8 mouse cellular contexts compared by ENCODE assay signal in genomic region chr3:139859966-139860635, GRCm38 (mm10).
DNase-seq lines count a peak whose midpoint lies in the region; ATAC-seq lines count a peak whose summit lies in the region.

No protein-coding gene starts in this region.

- peak; percentile 31; the same call in 1 of the 2 replicates for ATAC-seq in heart, embryonic 13.5 days (ENCODE audit: extremely low read depth, insufficient number of reproducible peaks, low FRiP score, low TSS enrichment)
- 0 out of 2 replicates have a peak, but pooled peaks have one; percentile 52 for ATAC-seq in hindbrain, embryonic 15.5 days (ENCODE audit: low FRiP score, low read depth)

- no peak for DNase-seq in heart, adult 11 months
- peak; percentile 72 for DNase-seq in embryonic facial prominence, embryonic 10.5 days (ENCODE audit: low spot score)
- DNase-seq in neural tube, embryonic 10.5 days (ENCODE audit: extremely low spot score, low spot score), result peak; percentile 20
- DNase-seq in frontal cortex, postnatal 36 days (ENCODE audit: low spot score in 2 of 2), result no peak
- no peak for DNase-seq in adrenal gland, postnatal 25 days
- DNase-seq in adrenal gland, adult 8-10 months, result no peak

- peak overlapping the region; percentile 7; the same call in 1 of the 2 replicates for H3K4me2 ChIP-seq in heart, embryonic 13.5 days
- H3K4me2 ChIP-seq in hindbrain, embryonic 15.5 days, result no peak overlapping the region

- H3K4me1 ChIP-seq in heart, embryonic 13.5 days, result peaks cover 8% of the 10 kb centered on the region
- H3K4me1 ChIP-seq in embryonic facial prominence, embryonic 10.5 days, result peaks cover 24% of the 10 kb centered on the region
- peaks cover 20% of the 10 kb centered on the region for H3K4me1 ChIP-seq in hindbrain, embryonic 15.5 days (replicated peaks)

- H3K27ac ChIP-seq in heart, embryonic 13.5 days (replicated peaks), result peak overlapping the region; percentile 74
- H3K27ac ChIP-seq in embryonic facial prominence, embryonic 10.5 days (replicated peaks), result peak overlapping the region; percentile 86
- peak overlapping the region; percentile 26; the same call in 1 of the 2 replicates for H3K27ac ChIP-seq in hindbrain, embryonic 15.5 days (replicated peaks)

- no peaks in the 10 kb centered on the region for H3K36me3 ChIP-seq in heart, embryonic 13.5 days
- no peaks in the 10 kb centered on the region for H3K36me3 ChIP-seq in embryonic facial prominence, embryonic 10.5 days (replicated peaks)
- H3K36me3 ChIP-seq in hindbrain, embryonic 15.5 days, result no peaks in the 10 kb centered on the region

- no peak overlapping the region for H3K9ac ChIP-seq in heart, embryonic 13.5 days
- no peak overlapping the region for H3K9ac ChIP-seq in hindbrain, embryonic 15.5 days

- H3K27me3 ChIP-seq in heart, embryonic 13.5 days (replicated peaks), result no peaks in the 10 kb centered on the region
- no peaks in the 10 kb centered on the region for H3K27me3 ChIP-seq in embryonic facial prominence, embryonic 10.5 days (replicated peaks; ENCODE audit: low read depth, poor library complexity, severe bottlenecking)
- H3K27me3 ChIP-seq in hindbrain, embryonic 15.5 days, result no peaks in the 10 kb centered on the region

- 54% methylated on average over 16 of the region's 16 CpGs for WGBS in heart, embryonic 13.5 days
- WGBS in embryonic facial prominence, embryonic 10.5 days, result 37% methylated on average over 16 of the region's 16 CpGs
- 57% methylated on average over 16 of the region's 16 CpGs for WGBS in hindbrain, embryonic 15.5 days

- H3K9me3 ChIP-seq in heart, embryonic 13.5 days, result no peaks in the 10 kb centered on the region
- H3K9me3 ChIP-seq in embryonic facial prominence, embryonic 10.5 days, result no peaks in the 10 kb centered on the region
- H3K9me3 ChIP-seq in hindbrain, embryonic 15.5 days, result no peaks in the 10 kb centered on the region

- H3K4me3 ChIP-seq in heart, embryonic 13.5 days, result no peak overlapping the region
- H3K4me3 ChIP-seq in embryonic facial prominence, embryonic 10.5 days, result peak overlapping the region; percentile 35
- H3K4me3 ChIP-seq in hindbrain, embryonic 15.5 days, result no peak overlapping the region

Comparison
In these comparisons a context has a peak if more than half of its experiments do, and no peak if none do; other contexts are left out.
1. H3K27ac ChIP-seq: peak in every context shown above with its lines; median percentile 86 in embryonic facial prominence, embryonic 10.5 days; 74 in heart, embryonic 13.5 days; 26 in hindbrain, embryonic 15.5 days.
2. DNase-seq: peak in embryonic facial prominence, embryonic 10.5 days (single experiment) and neural tube, embryonic 10.5 days (single experiment); none in heart, adult 11 months (single experiment), frontal cortex, postnatal 36 days (0 of 2), adrenal gland, postnatal 25 days (single experiment) and adrenal gland, adult 8-10 months (single experiment).